Mouse (Mus musculus) Patski (cell line): ENCODE data around the gene 2200002D01Rik. TPM values are rescaled to one million over a fixed set of nuclear protein-coding genes. Genes with fewer than 3 reads are reported as not detected.
"Not testable (repeated sequence)": the region's sequence is repeated elsewhere in the genome, so short reads cannot be mapped to it uniquely, and the experiment has no call there.

Source experiments
- ATAC-seq: fragments of 100-300 bp; one replicate; pipeline ENCODE4 v1.8.0; 2021
- CTCF ChIA-PET: fragments of 350-600 bp; sonication (Branson Sonifier 250); formaldehyde crosslinking; loops from one replicate; lab custom pipeline; 2022; ENCODE audit warnings: inconsistent platforms; lab: Charles Lee
- POLR2A ChIA-PET: fragments of 350-600 bp; sonication (Branson Sonifier 250); formaldehyde crosslinking; loops from one replicate; lab custom pipeline; 2022; ENCODE audit warnings: antibody characterized with exemption, inconsistent platforms; lab: Charles Lee
- DNase-seq: peaks from one replicate; pipeline ENCODE4 v3.0.0-alpha.2; 2011; ENCODE audit warnings: low read depth, low spot score
- H3K27me3 ChIP-seq: fragments of 371-371 bp; one replicate; pipeline ENCODE4 v1.5.1; 2021
- CTCF ChIP-seq: fragments of 100-300 bp; IDR thresholded peaks from one replicate; pipeline ENCODE4 v1.5.1; 2021
- in situ Hi-C: fragments of 300-500 bp; cut with MboI; formaldehyde crosslinking; loops from 3 replicates; pipeline ENCODE4 v1.11.1; 2018; ENCODE audit warnings: low pct_unique_long_range_greater_than_20kb, mixed read lengths
- polyA plus RNA-seq: library from polyadenylated mRNA; unstranded; gene quantifications from one replicate; pipeline ENCODE4 v1.2.3, GENCODE M21; 2021

2200002D01Rik gene
- polyA plus RNA-seq, 1 experiment from 2014 or later: 165 TPM

DNA sequence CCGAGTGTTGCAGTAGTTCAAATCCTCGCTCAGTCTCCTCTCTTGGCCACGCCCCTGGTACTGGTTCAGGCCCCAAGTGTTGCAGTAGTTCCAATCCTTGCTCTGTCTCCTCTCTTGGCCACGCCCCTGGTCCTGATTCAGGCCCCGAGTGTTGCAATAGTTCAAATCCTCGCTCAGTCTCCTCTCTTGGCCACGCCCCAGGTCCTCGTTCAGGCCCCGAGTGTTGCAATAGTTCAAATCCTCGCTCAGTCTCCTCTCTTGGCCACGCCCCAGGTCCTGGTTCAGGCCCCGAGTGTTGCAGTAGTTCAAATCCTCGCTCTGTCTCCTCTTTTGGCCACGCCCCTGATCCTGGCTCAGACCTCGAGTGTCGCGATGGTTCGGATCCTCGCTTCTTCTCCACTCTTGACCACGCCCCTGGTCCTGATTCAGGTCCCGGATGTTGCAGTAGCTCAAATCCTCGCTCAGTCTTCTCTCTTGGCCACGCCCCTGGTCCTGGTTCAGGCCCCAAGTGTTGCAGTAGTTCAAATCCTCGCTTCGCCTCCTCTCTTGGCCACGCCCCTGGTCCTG is 36.0 kb downstream of the 2200002D01Rik start:
- CTCF ChIA-PET: no interaction called here
- no peaks in the 10 kb centered on the region for H3K27me3 ChIP-seq
- ATAC-seq (no peak), DNase-seq (no peak)
- in situ Hi-C loops: no loop called here
- POLR2A ChIA-PET: no interaction called here
- no peak for TF ChIP-seq CTCF

DNA sequence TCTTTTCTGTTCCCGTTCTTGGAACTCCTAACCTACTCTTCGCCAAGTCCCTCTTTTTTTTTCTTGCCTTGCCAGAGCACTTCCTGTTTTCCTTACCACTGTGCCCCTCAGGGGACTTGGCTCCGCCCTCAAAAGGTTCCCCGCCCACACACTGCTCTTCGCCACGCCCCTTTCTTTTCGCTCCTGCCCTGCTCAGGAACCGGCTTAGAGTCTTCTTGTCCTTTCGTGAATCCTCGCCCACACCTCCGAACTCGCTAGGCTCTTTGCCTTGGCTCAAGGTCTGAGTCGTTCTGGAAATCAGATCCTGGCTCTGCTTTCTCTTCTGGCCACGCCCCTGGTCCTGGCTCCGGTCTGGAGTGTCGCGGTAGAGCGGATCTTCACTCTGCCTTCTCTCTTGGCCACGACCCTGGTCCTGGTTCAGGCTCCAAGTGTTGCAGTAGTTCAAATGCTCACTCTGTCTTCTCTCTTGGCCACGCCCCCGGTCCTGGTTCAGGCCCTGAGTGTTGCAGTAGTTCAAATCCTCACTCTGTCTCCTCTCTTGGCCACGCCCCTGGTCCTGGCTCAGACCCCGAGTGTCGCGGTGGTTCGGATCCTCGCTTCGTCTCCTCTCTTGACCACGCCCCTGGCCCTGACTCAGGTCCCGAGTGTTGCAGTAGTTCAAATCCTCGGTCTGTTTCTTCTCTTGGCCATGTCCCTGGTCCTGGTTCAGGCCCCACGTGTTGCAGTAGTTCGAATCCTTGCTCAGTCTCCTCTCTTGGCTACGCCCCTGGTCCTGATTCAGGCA is 36.7 kb downstream of the 2200002D01Rik start:
- peak; percentile 27 for DNase-seq
- ATAC-seq: peak; percentile 64
- in situ Hi-C loops: no loop called here
- no peaks in the 10 kb centered on the region for H3K27me3 ChIP-seq
- TF ChIP-seq CTCF: no peak
- ChIA-PET POLR2A (no interaction called here), CTCF (no interaction called here)

DNA sequence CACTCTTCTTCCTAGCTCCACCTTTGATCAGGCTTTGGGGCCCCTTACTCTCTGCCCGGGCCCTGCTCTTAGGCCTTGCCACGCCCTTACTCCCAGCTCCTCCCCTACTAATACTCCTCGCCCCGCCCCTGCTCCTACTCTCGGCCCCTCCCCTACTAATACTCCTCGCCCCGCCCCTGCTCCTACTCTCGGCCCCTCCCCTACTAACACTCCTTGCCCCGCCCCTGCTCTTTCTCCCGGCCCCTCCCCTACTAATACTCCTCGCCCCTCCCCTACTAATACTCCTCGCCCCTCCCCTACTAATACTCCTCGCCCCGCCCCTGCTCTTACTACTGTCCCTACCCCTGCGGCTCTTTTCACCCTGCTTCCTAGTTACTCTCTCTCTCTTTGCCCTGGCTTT is 37.3 kb downstream of the 2200002D01Rik start:
- peak; percentile 33 for ATAC-seq
- POLR2A ChIA-PET, H3K27me3 ChIP-seq, DNase-seq, CTCF ChIA-PET, in situ Hi-C loops: not testable (repeated sequence)

DNA sequence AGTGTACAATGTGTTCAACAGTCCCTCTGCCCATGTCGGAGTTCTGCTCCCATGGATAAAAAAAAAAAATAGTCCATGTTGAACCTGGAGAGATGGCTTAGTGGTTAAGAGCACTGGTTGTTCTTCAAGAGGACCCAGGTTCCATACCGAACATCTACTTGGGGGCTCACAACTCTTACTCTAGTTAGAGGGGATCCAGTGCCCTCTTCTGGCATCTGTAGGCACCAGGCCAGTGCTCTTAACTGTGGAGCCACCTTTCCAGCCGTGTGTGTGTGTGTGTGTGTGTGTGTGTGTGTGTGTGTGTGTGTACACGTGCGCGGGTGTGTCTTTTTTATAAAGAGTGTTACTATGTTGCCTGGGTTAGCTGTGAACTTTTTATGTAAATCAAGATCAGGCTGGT is 45.7 kb downstream of the 2200002D01Rik start:
- peaks cover 7% of the 10 kb centered on the region for H3K27me3 ChIP-seq
- DNase-seq: no peak
- no peak for ATAC-seq
- CTCF ChIA-PET: no interaction called here
- in situ Hi-C loops: loop anchor here (5.0 kb wide), 1 partner anchor 515 kb away; no protein-coding TSS in a partner anchor
- POLR2A ChIA-PET: interaction anchor here (0.6 kb wide), 1 partner anchor 57 kb away, joined by 4 read pairs; no protein-coding TSS in a partner anchor
- TF ChIP-seq CTCF: no peak

Other genes starting within 250 kb of the 2200002D01Rik start
- gene Ryr1, start 123.3 kb downstream of the 2200002D01Rik start, polyA plus RNA-seq: 0.03 TPM
- 0.05 TPM for gene Rasgrp4, start 113.6 kb downstream of the 2200002D01Rik start, polyA plus RNA-seq
- gene Fam98c, start 92.2 kb downstream of the 2200002D01Rik start, polyA plus RNA-seq: 18.8 TPM
- gene Ggn, start 78.3 kb downstream of the 2200002D01Rik start, polyA plus RNA-seq: 3.1 TPM
- 42.6 TPM for gene Spred3, start 78.1 kb downstream of the 2200002D01Rik start, polyA plus RNA-seq
- gene Psmd8, start 67.8 kb downstream of the 2200002D01Rik start, polyA plus RNA-seq: 241 TPM
- not detected for gene Catsperg1, start 34.4 kb downstream of the 2200002D01Rik start, polyA plus RNA-seq
- not detected for gene Kcnk6, start 16.0 kb downstream of the 2200002D01Rik start, polyA plus RNA-seq
- gene Yif1b, start 10.1 kb downstream of the 2200002D01Rik start, polyA plus RNA-seq: 57.0 TPM
- 446 TPM for gene Spint2, start 33.4 kb upstream of the 2200002D01Rik start, polyA plus RNA-seq
- 5.1 TPM for gene Ppp1r14a, start 40.8 kb upstream of the 2200002D01Rik start, polyA plus RNA-seq
- 6.2 TPM for gene Dpf1, start 55.5 kb upstream of the 2200002D01Rik start, polyA plus RNA-seq